Mouse (Mus musculus): ENCODE measurements around the gene Nxn.

DNA sequence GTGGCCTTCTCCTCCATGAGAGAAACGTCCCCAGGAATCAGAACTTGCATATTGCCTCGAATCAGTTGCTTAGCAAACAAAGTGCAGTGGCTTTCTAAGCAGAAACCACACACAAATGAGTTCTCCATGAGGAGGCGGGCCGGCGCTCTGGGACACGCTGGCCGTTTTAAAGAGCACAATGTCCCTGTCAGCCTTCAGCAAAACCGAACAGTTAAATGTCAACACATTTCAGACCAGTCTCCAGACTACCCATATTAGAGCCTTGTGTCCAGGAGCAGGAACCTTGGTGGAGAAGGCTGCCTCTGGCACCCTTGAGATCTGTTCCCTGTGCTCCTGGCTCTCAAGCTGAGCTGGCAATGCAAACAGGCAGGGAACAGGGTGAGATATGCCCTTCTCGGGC lies 101.7 kb downstream of the Nxn start:
- TF ChIP-seq CTCF (IDR thresholded peaks at IDR 0.05; ENCODE audit: low read depth) (no peak), EP300 (IDR thresholded peaks at IDR 0.05; ENCODE audit: low read depth) (no peak)

Data from liver, embryonic 14.5 days (tissue).